Mouse (Mus musculus): ENCODE data around the gene Gabra6. TPM values are rescaled to one million over a fixed set of nuclear protein-coding genes. Genes with fewer than 3 reads are reported as not detected.

Gene Gabra6
- polyA plus RNA-seq (2014; fragmentation: Nextera tagmentation; extraction: Ambion mirVana), result not detected in 2 replicates

DNA sequence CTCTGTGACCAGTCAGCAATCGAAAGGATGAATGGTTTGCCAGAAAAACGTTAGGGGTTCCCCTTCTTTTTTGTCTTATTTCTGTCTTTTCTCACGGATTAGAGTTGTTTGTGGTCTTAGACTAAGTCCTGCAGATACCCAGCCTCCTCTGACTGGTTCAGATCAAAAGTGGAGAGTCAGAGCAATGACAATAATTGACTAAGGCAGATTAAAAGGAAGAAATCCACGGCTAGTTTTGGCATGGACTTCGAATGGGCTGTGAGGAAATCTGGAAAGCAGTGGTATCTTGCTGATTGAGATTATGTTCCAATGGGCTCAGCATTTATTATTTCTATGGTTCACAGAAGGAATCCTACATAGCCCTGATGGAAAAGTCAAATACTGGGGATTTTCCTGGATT is at the start of gene Gabra6:
TSS of gene Gabra6 (minus strand) at position 191 of the 400 bp plus-strand sequence.
- Histone ChIP-seq H3K4me3 (ENCODE audit: low read depth, low read length) (no peak within 1 kb of the TSS), H3K9ac (ENCODE audit: low read length) (no peak within 1 kb of the TSS), H3K36me3 (ENCODE audit: control insufficient read depth, insufficient read depth, low read length) (no peaks in the 10 kb centered on the region), H3K4me2 (ENCODE audit: low read length) (no peak within 1 kb of the TSS), H3K9me3 (ENCODE audit: control insufficient read depth, low read length) (no peaks in the 10 kb centered on the region), H3K27me3 (replicated peaks; ENCODE audit: control insufficient read depth, insufficient read depth, low read length) (no peaks in the 10 kb centered on the region), H3K27ac (ENCODE audit: low read depth) (no peak within 1 kb of the TSS), H3K4me1 (replicated peaks; ENCODE audit: control insufficient read depth, insufficient read depth, low read length) (no peaks in the 10 kb centered on the region)
- WGBS, result 70% methylated on average over 5 of the region's 5 CpGs
- DNase-seq (ENCODE audit: low spot score) (no peak), ATAC-seq (replicated peaks; ENCODE audit: low FRiP score, low TSS enrichment, low read depth) (no peak)

DNA sequence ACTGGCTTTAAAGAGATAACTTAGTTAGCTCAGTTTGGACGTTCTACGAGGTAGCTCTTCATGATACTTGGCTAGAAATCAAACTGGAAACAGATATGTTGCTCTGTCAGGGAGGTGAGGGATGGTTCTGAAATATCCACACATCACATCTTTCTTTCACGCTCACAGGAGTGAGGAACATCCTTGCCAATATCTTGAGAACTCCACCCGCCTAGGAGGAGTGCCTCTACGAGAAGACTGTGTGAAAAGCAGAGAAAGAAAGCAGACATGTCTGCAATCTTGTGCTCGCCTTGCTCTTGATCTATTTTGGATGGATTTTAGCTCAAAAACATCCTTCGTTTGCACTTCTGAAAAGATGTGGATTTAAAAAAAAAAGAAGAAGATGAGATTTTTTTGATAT is 44.7 kb upstream of the Gabra6 start:
- 72% methylated on average over 7 of the region's 7 CpGs for WGBS
- H3K9ac ChIP-seq (ENCODE audit: low read length), result no peak overlapping the region
- H3K27me3 ChIP-seq (replicated peaks; ENCODE audit: control insufficient read depth, insufficient read depth, low read length), result no peaks in the 10 kb centered on the region
- H3K9me3 ChIP-seq (ENCODE audit: control insufficient read depth, low read length), result no peaks in the 10 kb centered on the region
- no peak overlapping the region for H3K4me2 ChIP-seq (ENCODE audit: low read length)
- H3K36me3 ChIP-seq (ENCODE audit: control insufficient read depth, insufficient read depth, low read length), result no peaks in the 10 kb centered on the region
- DNase-seq (ENCODE audit: low spot score) (no peak), ATAC-seq (replicated peaks; ENCODE audit: low FRiP score, low TSS enrichment, low read depth) (no peak)
- H3K27ac ChIP-seq (ENCODE audit: low read depth), result no peak overlapping the region
- H3K4me1 ChIP-seq (replicated peaks; ENCODE audit: control insufficient read depth, insufficient read depth, low read length), result no peaks in the 10 kb centered on the region
- H3K4me3 ChIP-seq (ENCODE audit: low read depth, low read length), result no peak overlapping the region

DNA sequence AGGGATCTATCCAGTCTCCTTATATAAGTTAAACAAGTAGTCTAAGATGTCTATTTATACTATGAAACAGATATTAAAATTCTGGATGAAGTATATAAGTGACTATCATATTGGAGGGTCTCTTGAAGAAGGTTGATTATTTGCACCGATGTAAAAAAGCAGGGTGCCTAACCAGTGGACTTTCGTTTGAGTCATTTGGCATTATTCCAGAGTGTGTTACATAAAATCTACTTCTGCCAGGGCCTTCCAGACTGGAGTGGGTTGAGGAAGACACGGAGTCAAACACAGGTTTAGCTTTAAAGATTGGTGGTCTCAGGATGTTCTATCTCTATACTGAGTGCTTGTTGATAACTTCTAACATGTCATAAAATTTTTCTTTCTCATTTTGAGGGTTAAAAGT is 11.2 kb upstream of the Gabra6 start:
- Histone ChIP-seq H3K4me2 (ENCODE audit: low read length) (no peak overlapping the region), H3K9ac (ENCODE audit: low read length) (no peak overlapping the region), H3K27ac (ENCODE audit: low read depth) (no peak overlapping the region), H3K9me3 (ENCODE audit: control insufficient read depth, low read length) (no peaks in the 10 kb centered on the region), H3K4me3 (ENCODE audit: low read depth, low read length) (no peak overlapping the region), H3K27me3 (replicated peaks; ENCODE audit: control insufficient read depth, insufficient read depth, low read length) (no peaks in the 10 kb centered on the region), H3K4me1 (replicated peaks; ENCODE audit: control insufficient read depth, insufficient read depth, low read length) (no peaks in the 10 kb centered on the region), H3K36me3 (ENCODE audit: control insufficient read depth, insufficient read depth, low read length) (no peaks in the 10 kb centered on the region)
- ATAC-seq (replicated peaks; ENCODE audit: low FRiP score, low TSS enrichment, low read depth), result no peak
- 84% methylated on average over 3 of the region's 3 CpGs for WGBS
- no peak for DNase-seq (ENCODE audit: low spot score)

DNA sequence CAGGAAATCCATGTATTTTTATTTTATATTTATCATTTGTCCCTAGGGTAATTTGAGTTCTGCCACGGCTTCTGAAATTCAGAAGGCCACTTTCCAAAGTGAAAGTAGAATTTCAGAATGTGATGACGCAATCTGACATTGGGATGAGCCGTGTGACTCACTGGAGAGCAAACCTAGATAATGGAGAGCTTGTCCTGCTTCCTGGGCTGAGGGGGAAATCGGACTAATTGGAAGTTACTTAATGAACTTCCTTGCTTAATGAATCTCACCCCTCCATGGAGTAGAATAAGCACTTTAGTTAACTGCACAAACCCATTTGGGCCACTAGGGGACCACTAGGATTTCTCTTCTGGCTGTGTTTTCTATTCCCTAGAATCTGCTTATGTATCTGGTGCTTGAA is 5.4 kb upstream of the Gabra6 start:
- no peaks in the 10 kb centered on the region for H3K36me3 ChIP-seq (ENCODE audit: control insufficient read depth, insufficient read depth, low read length)
- H3K4me1 ChIP-seq (replicated peaks; ENCODE audit: control insufficient read depth, insufficient read depth, low read length), result no peaks in the 10 kb centered on the region
- no peak for DNase-seq (ENCODE audit: low spot score)
- H3K4me2 ChIP-seq (ENCODE audit: low read length), result no peak overlapping the region
- no peak for ATAC-seq (replicated peaks; ENCODE audit: low FRiP score, low TSS enrichment, low read depth)
- no peak overlapping the region for H3K4me3 ChIP-seq (ENCODE audit: low read depth, low read length)
- no peaks in the 10 kb centered on the region for H3K9me3 ChIP-seq (ENCODE audit: control insufficient read depth, low read length)
- no peaks in the 10 kb centered on the region for H3K27me3 ChIP-seq (replicated peaks; ENCODE audit: control insufficient read depth, insufficient read depth, low read length)
- H3K27ac ChIP-seq (ENCODE audit: low read depth), result no peak overlapping the region
- H3K9ac ChIP-seq (ENCODE audit: low read length), result no peak overlapping the region
- WGBS, result 74% methylated on average over 4 of the region's 4 CpGs

DNA sequence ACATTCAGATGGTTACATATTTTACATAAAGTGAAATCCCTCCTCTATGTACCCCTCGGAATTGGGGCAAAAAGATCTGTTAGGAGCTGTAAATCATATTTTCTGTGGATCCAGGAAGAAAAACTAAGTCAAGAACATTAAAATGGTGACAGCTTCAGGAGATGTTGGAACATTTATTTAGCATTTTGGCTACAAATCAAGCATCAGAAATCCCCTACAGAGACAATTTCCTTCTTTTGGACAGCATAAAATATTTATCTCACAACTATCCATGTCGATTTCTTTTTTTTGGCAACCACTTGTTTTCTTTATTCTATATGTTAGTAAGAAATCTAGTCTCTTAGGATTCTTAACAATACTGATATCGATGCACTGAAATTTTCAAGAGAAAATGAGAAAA is 688 bp upstream of the Gabra6 start:
- no peak overlapping the region for H3K4me2 ChIP-seq (ENCODE audit: low read length)
- no peaks in the 10 kb centered on the region for H3K4me1 ChIP-seq (replicated peaks; ENCODE audit: control insufficient read depth, insufficient read depth, low read length)
- ATAC-seq (replicated peaks; ENCODE audit: low FRiP score, low TSS enrichment, low read depth) (no peak), DNase-seq (ENCODE audit: low spot score) (no peak)
- no peaks in the 10 kb centered on the region for H3K27me3 ChIP-seq (replicated peaks; ENCODE audit: control insufficient read depth, insufficient read depth, low read length)
- H3K9me3 ChIP-seq (ENCODE audit: control insufficient read depth, low read length), result no peaks in the 10 kb centered on the region
- no peaks in the 10 kb centered on the region for H3K36me3 ChIP-seq (ENCODE audit: control insufficient read depth, insufficient read depth, low read length)
- WGBS, result 78% methylated on average over 3 of the region's 3 CpGs
- H3K4me3 ChIP-seq (ENCODE audit: low read depth, low read length), result no peak overlapping the region
- H3K9ac ChIP-seq (ENCODE audit: low read length), result no peak overlapping the region
- no peak overlapping the region for H3K27ac ChIP-seq (ENCODE audit: low read depth)

DNA sequence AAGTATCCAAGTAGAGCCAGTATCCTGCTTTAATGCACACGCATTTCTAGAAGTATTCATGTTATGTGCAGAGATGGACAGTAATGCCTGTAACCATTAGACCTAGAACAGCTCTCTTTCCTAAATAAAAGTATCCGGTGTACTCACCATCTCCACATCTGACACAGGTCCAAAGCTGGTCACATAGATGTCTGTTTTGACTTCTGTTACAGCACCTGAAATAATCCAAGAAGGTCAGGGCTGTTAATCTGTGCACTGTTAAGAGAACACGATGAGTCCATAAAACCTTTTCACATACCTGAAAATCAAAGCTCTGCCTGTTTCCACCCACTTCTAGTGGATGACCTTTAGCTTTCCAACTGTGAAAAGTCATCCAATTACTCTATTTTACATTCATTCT is 1.4 kb downstream of the Gabra6 start:
- Histone ChIP-seq H3K4me3 (ENCODE audit: low read depth, low read length) (no peak overlapping the region), H3K4me1 (replicated peaks; ENCODE audit: control insufficient read depth, insufficient read depth, low read length) (no peaks in the 10 kb centered on the region), H3K36me3 (ENCODE audit: control insufficient read depth, insufficient read depth, low read length) (no peaks in the 10 kb centered on the region), H3K9ac (ENCODE audit: low read length) (no peak overlapping the region), H3K27ac (ENCODE audit: low read depth) (no peak overlapping the region), H3K4me2 (ENCODE audit: low read length) (no peak overlapping the region), H3K27me3 (replicated peaks; ENCODE audit: control insufficient read depth, insufficient read depth, low read length) (no peaks in the 10 kb centered on the region), H3K9me3 (ENCODE audit: control insufficient read depth, low read length) (no peaks in the 10 kb centered on the region)
- no peak for DNase-seq (ENCODE audit: low spot score)
- WGBS, result 87% methylated on average over 3 of the region's 3 CpGs
- ATAC-seq (replicated peaks; ENCODE audit: low FRiP score, low TSS enrichment, low read depth), result no peak

DNA sequence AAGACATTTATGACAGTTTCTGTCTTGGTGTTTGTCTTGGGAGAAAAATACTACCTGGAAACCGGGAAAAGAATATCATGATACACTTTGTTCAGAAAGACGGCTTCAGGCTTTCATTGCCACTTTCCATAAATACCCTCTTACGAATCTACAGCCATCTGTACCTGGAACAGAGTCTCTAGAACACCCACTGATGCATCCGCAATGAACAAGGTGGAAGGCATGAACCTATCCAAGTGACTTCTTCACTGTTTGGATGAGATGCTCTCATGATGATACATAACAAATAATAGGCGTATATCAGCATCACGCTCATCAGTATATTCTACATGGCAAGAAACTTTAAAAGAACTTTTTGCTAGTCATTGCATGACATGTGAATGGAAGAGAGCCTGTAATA is 1.8 kb downstream of the Gabra6 start:
- Histone ChIP-seq H3K9ac (ENCODE audit: low read length) (no peak overlapping the region), H3K9me3 (ENCODE audit: control insufficient read depth, low read length) (no peaks in the 10 kb centered on the region), H3K27ac (ENCODE audit: low read depth) (no peak overlapping the region), H3K4me2 (ENCODE audit: low read length) (no peak overlapping the region), H3K27me3 (replicated peaks; ENCODE audit: control insufficient read depth, insufficient read depth, low read length) (no peaks in the 10 kb centered on the region), H3K4me1 (replicated peaks; ENCODE audit: control insufficient read depth, insufficient read depth, low read length) (no peaks in the 10 kb centered on the region), H3K36me3 (ENCODE audit: control insufficient read depth, insufficient read depth, low read length) (no peaks in the 10 kb centered on the region), H3K4me3 (ENCODE audit: low read depth, low read length) (no peak overlapping the region)
- ATAC-seq (replicated peaks; ENCODE audit: low FRiP score, low TSS enrichment, low read depth), result no peak
- 88% methylated on average over 6 of the region's 6 CpGs for WGBS
- no peak for DNase-seq (ENCODE audit: low spot score)

DNA sequence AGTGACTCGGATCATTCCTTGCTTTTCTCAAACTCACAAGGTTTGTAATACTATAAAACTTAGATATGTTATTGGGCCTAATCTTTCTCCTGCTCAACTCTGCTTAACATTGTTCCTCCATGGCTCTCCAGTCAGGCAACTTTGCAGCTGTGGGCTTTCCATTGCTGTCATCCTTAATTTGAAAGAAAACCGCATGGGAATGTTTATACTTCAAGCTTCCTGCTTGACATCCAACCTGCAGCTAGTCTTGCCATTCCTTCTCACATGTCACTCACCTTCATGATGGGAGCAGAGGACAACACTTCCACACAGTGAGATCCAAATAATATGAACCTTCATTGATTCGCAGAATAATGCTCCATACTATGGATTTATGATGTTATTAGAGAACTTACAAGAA is 2.9 kb downstream of the Gabra6 start:
- Histone ChIP-seq H3K27ac (ENCODE audit: low read depth) (no peak overlapping the region), H3K4me3 (ENCODE audit: low read depth, low read length) (no peak overlapping the region), H3K27me3 (replicated peaks; ENCODE audit: control insufficient read depth, insufficient read depth, low read length) (no peaks in the 10 kb centered on the region), H3K36me3 (ENCODE audit: control insufficient read depth, insufficient read depth, low read length) (no peaks in the 10 kb centered on the region), H3K4me1 (replicated peaks; ENCODE audit: control insufficient read depth, insufficient read depth, low read length) (no peaks in the 10 kb centered on the region), H3K4me2 (ENCODE audit: low read length) (no peak overlapping the region), H3K9me3 (ENCODE audit: control insufficient read depth, low read length) (no peaks in the 10 kb centered on the region), H3K9ac (ENCODE audit: low read length) (no peak overlapping the region)
- DNase-seq (ENCODE audit: low spot score) (no peak), ATAC-seq (replicated peaks; ENCODE audit: low FRiP score, low TSS enrichment, low read depth) (no peak)
- WGBS, result 76% methylated on average over 3 of the region's 3 CpGs

DNA sequence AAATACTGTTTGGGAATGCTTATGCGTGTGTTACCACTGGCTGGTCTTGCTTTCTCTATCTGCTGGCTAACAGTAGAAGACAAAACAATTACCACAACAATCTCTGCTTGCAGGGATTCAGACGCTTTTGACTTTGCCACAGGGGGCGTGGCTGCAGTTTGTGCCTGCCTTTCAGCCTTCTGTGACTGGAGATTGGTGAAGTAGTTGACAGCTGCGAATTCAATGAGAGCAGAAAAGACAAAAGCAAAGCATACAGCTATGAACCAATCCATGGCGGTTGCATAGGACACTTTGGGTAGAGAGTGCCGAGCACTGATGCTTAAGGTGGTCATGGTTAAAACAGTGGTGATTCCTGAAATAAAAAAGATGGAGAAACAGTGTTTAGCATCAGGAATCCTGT is 6.0 kb downstream of the Gabra6 start:
- Histone ChIP-seq H3K9ac (ENCODE audit: low read length) (no peak overlapping the region), H3K36me3 (ENCODE audit: control insufficient read depth, insufficient read depth, low read length) (no peaks in the 10 kb centered on the region), H3K9me3 (ENCODE audit: control insufficient read depth, low read length) (no peaks in the 10 kb centered on the region), H3K27ac (ENCODE audit: low read depth) (no peak overlapping the region), H3K4me1 (replicated peaks; ENCODE audit: control insufficient read depth, insufficient read depth, low read length) (no peaks in the 10 kb centered on the region), H3K4me2 (ENCODE audit: low read length) (no peak overlapping the region), H3K4me3 (ENCODE audit: low read depth, low read length) (no peak overlapping the region), H3K27me3 (replicated peaks; ENCODE audit: control insufficient read depth, insufficient read depth, low read length) (no peaks in the 10 kb centered on the region)
- ATAC-seq (replicated peaks; ENCODE audit: low FRiP score, low TSS enrichment, low read depth) (no peak), DNase-seq (ENCODE audit: low spot score) (no peak)
- 28% methylated on average over 6 of the region's 6 CpGs for WGBS
